Mouse (Mus musculus) forebrain, embryonic 11.5 days (tissue): ENCODE measurements around the gene Pnkp. TPM values are rescaled to one million over a fixed set of nuclear protein-coding genes. Genes with fewer than 3 reads are reported as not detected.

Experiments used
- ATAC-seq: fragments of 200-750 bp; cut with Nextera tagmentation; replicated peaks from 2 replicates; pipeline ENCODE4 v1.8.0; 2017; ENCODE audit warnings: moderate TSS enrichment; ENCODE audit not compliant: low FRiP score
- DNase-seq: peaks from one replicate; pipeline ENCODE4 v3.0.0-alpha.2; 2017; ENCODE audit warnings: low spot score
- H3K27ac ChIP-seq: fragments of 300-500 bp; sonication (generic); 2 replicates; pipeline ENCODE4 v1.5.1; 2014; ENCODE audit warnings: low read depth, low read length
- H3K27me3 ChIP-seq: fragments of 300-500 bp; sonication (generic); 2 replicates; pipeline ENCODE4 v1.6.1; 2014; ENCODE audit warnings: mild to moderate bottlenecking, low read length, mixed read lengths; ENCODE audit not compliant: control insufficient read depth, insufficient read depth
- H3K36me3 ChIP-seq: fragments of 300-500 bp; sonication (generic); 2 replicates; pipeline ENCODE4 v1.6.1; 2014; ENCODE audit warnings: mild to moderate bottlenecking, low read length, moderate library complexity, mixed read lengths; ENCODE audit not compliant: control insufficient read depth, insufficient read depth
- H3K4me1 ChIP-seq: fragments of 300-500 bp; sonication (generic); replicated peaks from 2 replicates; pipeline ENCODE4 v1.6.1; 2014; ENCODE audit warnings: low read length, mixed read lengths; ENCODE audit not compliant: control insufficient read depth, insufficient read depth
- H3K4me2 ChIP-seq: fragments of 300-500 bp; sonication (generic); 2 replicates; pipeline ENCODE4 v1.6.1; 2014; ENCODE audit warnings: low read depth, mild to moderate bottlenecking, low read length, moderate library complexity, mixed read lengths; ENCODE audit not compliant: severe bottlenecking
- H3K4me3 ChIP-seq: fragments of 300-500 bp; sonication (generic); 2 replicates; pipeline ENCODE4 v1.5.1; 2014; ENCODE audit warnings: low read depth, low read length
- H3K9ac ChIP-seq: fragments of 300-500 bp; sonication (generic); 2 replicates; pipeline ENCODE4 v1.6.1; 2014; ENCODE audit warnings: low read length
- H3K9me3 ChIP-seq: fragments of 300-500 bp; sonication (generic); 2 replicates; pipeline ENCODE4 v1.6.1; 2016; ENCODE audit warnings: low read length, mixed read lengths; ENCODE audit not compliant: control insufficient read depth
- WGBS: fragments of 180-500 bp; shearing (Covaris S2); extraction: QIAGEN DNeasy Blood & Tissue Kit; methylation state at CpG from one replicate; pipeline ENCODE4 v1.1.7; 2014; 5-methylcytosine and 5-hydroxymethylcytosine counted together
- polyA plus RNA-seq: library from polyadenylated mRNA; unstranded; fragments of >200 nt; fragmentation: Nextera tagmentation; extraction: Ambion mirVana; gene quantifications from 2 replicates; pipeline ENCODE4 v1.2.1, GENCODE M21; 2014

The Pnkp gene
- polyA plus RNA-seq, result 31.6 and 32.1 TPM in 2 replicates

DNA sequence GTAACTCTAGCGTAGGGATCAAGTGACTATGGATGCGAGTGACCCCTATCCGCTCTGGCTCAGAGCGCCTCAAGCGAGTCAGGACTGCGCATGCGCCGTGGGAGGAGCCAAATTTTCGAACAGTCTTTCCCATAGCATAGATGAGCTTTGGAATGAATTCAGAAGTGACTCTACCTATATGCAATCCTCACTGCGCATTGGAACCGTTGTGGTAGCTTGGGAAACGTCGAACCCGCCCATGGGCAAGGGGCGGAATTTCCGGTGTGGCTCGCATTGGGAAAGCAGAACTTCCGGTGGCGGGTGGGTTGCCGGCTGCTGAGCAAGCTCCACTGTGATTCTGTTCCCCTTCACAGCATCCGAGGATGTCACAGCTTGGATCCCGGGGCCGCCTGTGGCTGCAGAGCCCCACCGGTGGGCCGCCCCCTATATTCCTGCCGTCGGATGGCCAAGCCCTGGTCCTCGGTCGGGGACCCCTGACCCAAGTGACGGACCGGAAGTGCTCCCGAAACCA, at the start of gene Pnkp:
Gene Pnkp, plus strand, starts transcription at position 98 of the 511 bp plus-strand sequence.
- Histone ChIP-seq H3K36me3 (no peaks in the 10 kb centered on the region), H3K4me2 (peak within 1 kb of the TSS; percentile 93), H3K4me3 (peak within 1 kb of the TSS; percentile 50), H3K27me3 (no peaks in the 10 kb centered on the region), H3K4me1 (peaks cover 21% of the 10 kb centered on the region), H3K27ac (peak within 1 kb of the TSS; percentile 65), H3K9ac (peak within 1 kb of the TSS; percentile 67), H3K9me3 (no peaks in the 10 kb centered on the region)
- ATAC-seq (peak; percentile 51), DNase-seq (peak; percentile 91)
- WGBS, result under 1% methylated on average over 32 of the region's 32 CpGs

GRCm38 (mm10) chr7:44808927-44809326, 48.0 kb upstream of the Pnkp start:
- no peak overlapping the region for H3K9ac ChIP-seq
- ATAC-seq (no peak), DNase-seq (no peak)
- no peak overlapping the region for H3K4me3 ChIP-seq
- no peak overlapping the region for H3K27ac ChIP-seq
- no peaks in the 10 kb centered on the region for H3K36me3 ChIP-seq
- no peaks in the 10 kb centered on the region for H3K27me3 ChIP-seq
- H3K4me1 ChIP-seq, result no peaks in the 10 kb centered on the region
- WGBS, result 87% methylated on average over 2 of the region's 2 CpGs
- no peak overlapping the region for H3K4me2 ChIP-seq
- H3K9me3 ChIP-seq, result no peaks in the 10 kb centered on the region

- H3K4me2 ChIP-seq, result no peak overlapping the region
- no peak overlapping the region for H3K4me3 ChIP-seq
- no peaks in the 10 kb centered on the region for H3K27me3 ChIP-seq
- H3K36me3 ChIP-seq, result no peaks in the 10 kb centered on the region
- no peak overlapping the region for H3K27ac ChIP-seq
- ATAC-seq (no peak), DNase-seq (no peak)
- H3K4me1 ChIP-seq, result no peaks in the 10 kb centered on the region
- H3K9ac ChIP-seq, result no peak overlapping the region
- no peaks in the 10 kb centered on the region for H3K9me3 ChIP-seq
- 92% methylated on average over 3 of the region's 3 CpGs for WGBS
These were observed 47.5 kb upstream of the Pnkp start for GRCm38 (mm10) chr7:44809466-44809865.

DNA sequence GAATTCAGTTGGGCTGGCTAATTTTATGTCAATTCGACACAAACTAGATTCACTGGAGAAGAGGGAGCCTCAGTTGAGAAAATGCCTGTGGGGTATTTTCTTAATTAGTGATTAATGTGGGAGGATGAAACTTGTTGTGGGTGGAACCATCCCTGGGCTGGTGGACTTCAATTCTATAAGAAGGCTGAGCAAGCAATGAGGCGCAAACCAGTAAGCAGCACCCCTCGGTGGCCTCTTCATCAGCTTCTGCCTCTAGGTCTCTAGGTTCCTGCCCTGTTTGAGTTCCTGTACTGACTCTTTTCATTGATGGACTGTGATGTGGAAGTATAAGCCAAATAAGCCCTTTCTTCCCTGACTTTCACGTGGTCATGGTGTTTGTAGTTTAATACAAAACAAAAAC, 46.6 kb upstream of the Pnkp start:
- H3K9ac ChIP-seq, result no peak overlapping the region
- no peak for ATAC-seq

GRCm38 (mm10) chr7:44810819-44811557, 46.0 kb upstream of the Pnkp start:
- Histone ChIP-seq H3K9me3 (no peaks in the 10 kb centered on the region), H3K4me2 (no peak overlapping the region), H3K4me1 (peaks cover 4% of the 10 kb centered on the region), H3K27me3 (no peaks in the 10 kb centered on the region), H3K27ac (no peak overlapping the region), H3K36me3 (no peaks in the 10 kb centered on the region), H3K4me3 (no peak overlapping the region), H3K9ac (no peak overlapping the region)
- DNase-seq, result no peak
- 94% methylated on average over 7 of the region's 7 CpGs for WGBS
- no peak for ATAC-seq

More for the DNA sequence above, 46.6 kb upstream of the Pnkp start:
- Histone ChIP-seq H3K4me2 (no peak overlapping the region), H3K27me3 (no peaks in the 10 kb centered on the region), H3K36me3 (no peaks in the 10 kb centered on the region), H3K9me3 (no peaks in the 10 kb centered on the region), H3K27ac (no peak overlapping the region), H3K4me3 (no peak overlapping the region), H3K4me1 (peaks cover 4% of the 10 kb centered on the region)
- DNase-seq, result no peak
- 86% methylated on average over 4 of the region's 4 CpGs for WGBS

DNA sequence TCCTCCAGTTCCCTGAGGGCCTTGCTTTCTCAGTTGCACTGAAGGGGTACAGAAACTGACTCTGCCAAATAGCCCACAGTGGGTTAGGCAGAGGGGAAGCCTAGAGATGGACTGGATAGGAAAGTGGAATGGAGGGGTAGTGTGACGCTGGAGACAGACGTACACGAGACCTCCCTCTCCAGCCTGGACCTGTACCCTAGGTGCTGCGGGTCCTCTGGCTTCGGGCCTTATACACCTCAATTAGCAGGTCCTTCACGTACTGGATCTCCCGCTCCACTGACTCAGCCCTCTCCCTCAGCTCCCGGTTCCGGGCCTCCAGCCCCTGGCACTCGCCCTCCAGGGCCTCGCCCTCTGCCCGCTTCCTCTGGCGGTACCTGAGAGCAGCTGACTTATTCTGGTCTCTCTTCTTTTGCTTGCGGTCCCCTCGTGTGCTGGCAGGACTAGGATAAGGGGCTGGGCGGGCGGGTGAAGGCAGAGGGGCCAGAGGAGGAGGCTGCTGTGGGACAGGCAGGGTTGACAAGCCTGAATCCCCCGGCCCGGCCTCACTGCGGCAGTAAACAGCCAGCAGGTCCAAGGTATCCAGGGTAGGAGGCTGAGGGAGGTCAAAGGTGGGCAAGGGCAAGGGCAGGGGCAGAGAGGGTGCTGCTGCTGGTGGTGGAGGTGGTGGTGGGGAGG, 44.2 kb upstream of the Pnkp start:
- no peak overlapping the region for H3K4me3 ChIP-seq
- H3K4me1 ChIP-seq, result peaks cover 4% of the 10 kb centered on the region
- no peak overlapping the region for H3K4me2 ChIP-seq
- no peak for ATAC-seq
- H3K9ac ChIP-seq, result no peak overlapping the region
- DNase-seq, result peak; percentile 45
- no peaks in the 10 kb centered on the region for H3K9me3 ChIP-seq
- WGBS, result 92% methylated on average over 18 of the region's 20 CpGs
- H3K36me3 ChIP-seq, result no peaks in the 10 kb centered on the region
- H3K27me3 ChIP-seq, result no peaks in the 10 kb centered on the region
- H3K27ac ChIP-seq, result no peak overlapping the region

DNA sequence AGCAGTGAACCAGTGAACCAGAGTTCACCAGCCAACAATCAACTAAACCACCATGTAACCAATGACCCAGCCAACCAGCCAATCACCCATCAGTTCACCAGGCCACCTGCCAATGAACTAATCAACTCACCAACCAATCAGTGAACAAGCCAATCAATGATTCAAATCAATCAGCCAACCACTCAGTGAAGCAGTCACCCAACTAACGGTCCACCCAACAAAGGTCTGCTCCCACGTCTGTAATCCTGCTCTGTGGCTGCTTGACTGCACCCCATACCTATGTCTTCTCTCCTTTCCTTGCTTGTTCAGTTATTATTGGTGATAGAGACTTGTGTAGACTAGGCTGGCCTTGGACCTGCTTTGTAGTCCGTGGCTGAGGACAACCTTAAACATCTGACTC, 43.0 kb upstream of the Pnkp start:
- 99% methylated on average over 3 of the region's 3 CpGs for WGBS
- Histone ChIP-seq H3K27me3 (no peaks in the 10 kb centered on the region), H3K4me3 (no peak overlapping the region), H3K36me3 (no peaks in the 10 kb centered on the region), H3K27ac (no peak overlapping the region), H3K9me3 (no peaks in the 10 kb centered on the region), H3K9ac (no peak overlapping the region), H3K4me1 (peaks cover 13% of the 10 kb centered on the region), H3K4me2 (no peak overlapping the region)
- peak; percentile 38 for DNase-seq
- no peak for ATAC-seq

- Histone ChIP-seq H3K36me3 (no peaks in the 10 kb centered on the region), H3K9me3 (no peaks in the 10 kb centered on the region), H3K4me2 (no peak overlapping the region), H3K27ac (no peak overlapping the region), H3K4me3 (no peak overlapping the region), H3K27me3 (no peaks in the 10 kb centered on the region), H3K4me1 (peaks cover 15% of the 10 kb centered on the region), H3K9ac (no peak overlapping the region)
- 98% methylated on average over 4 of the region's 4 CpGs for WGBS
- DNase-seq (peak; percentile 35), ATAC-seq (no peak)
These were observed 42.5 kb upstream of the Pnkp start for GRCm38 (mm10) chr7:44814423-44814822.
